Mouse (Mus musculus) lung, postnatal 14 days (tissue): ENCODE results near the gene Ctcfl.

Experiments
- DNase-seq: peaks from one replicate; pipeline ENCODE4 v3.0.0; 2021

Gene Ctcfl

DNA sequence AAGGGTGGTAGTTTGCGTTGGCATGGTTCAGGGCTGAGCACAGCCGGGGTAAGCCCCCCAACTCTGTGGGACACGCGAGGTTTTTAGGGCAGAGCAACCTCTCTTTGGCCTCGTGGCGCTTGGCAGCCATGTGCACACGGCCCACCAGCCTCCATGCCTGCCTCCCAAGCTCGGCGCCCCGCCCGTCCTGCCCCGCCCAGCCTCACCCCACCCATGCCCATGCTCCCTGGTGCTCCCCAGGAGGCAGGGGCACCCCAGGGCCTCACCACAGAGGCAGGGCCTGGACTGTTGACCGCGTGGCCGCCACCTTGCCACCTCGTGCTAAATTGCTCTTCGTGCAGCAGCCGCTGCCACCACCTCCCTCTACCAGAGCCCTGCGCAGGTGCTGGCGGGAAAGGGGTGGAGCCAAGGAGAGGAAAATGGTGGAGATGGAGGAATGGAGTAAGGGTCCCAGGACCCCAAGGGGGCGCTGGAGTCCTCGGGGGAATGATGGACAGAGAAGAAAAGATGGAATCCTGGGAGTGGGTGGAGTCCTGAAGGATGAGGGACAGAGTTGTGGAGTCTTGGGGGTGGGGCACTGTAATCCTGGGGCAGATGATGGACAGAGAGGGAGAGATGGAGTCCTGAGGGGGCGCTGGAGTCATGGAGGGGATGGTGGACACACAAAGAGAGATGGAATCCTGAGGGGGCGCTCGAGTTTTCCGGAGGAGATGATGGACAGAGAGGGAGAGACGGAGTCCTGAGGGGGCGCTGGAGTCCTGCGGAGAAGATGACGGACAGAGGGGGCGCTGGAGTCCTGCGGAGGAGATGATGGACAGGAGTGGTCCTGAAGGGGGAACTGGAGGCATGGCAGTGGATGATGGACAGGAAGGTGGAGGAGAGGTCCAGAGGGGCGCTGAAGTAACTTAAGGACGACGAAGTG is at the start of gene Ctcfl:
Ctcfl (minus strand) TSS at position 503 of the 922 bp plus-strand sequence.
- no peak for DNase-seq

DNA sequence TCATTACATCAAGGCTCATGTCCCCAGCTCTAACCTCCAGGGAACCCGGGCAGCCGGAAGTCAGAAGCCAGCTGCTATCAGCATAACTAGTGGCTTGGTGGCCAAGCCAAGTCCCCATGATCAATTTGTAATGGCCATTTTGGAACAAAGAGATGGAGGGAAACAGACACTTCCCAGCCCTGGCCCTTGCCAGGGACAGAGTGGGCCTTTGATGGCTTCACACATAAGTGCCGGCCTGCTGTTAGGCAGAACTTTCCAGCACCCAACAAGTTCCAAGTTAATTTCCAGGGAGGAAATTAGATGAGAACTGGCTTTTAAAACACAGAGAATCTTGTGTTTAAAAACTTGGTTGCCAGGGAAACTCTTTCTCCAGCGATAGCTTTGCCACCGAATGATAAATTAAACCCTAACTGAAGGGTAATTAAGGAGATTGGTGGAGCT is 49.1 kb upstream of the Ctcfl start:
- DNase-seq: no peak

DNA sequence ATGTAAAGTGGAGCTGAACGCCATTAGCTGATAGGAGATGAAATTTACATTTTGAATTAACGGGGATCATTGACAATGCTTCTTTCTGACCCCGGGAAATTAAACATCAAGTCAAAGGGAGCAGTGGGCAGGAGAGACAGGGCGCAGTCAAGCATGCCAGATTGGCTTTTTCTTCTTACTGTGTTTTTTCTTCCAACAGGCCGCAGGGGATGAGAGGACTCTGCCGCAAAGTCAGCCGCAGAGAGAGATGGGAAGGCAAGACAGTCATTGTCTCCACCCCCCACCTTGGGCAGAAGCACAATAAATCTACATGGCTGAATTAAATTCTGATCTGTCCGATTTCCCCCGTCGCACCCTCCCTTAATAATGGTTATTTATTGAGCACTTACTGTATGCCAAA is 46.0 kb upstream of the Ctcfl start:
- no peak for DNase-seq

DNA sequence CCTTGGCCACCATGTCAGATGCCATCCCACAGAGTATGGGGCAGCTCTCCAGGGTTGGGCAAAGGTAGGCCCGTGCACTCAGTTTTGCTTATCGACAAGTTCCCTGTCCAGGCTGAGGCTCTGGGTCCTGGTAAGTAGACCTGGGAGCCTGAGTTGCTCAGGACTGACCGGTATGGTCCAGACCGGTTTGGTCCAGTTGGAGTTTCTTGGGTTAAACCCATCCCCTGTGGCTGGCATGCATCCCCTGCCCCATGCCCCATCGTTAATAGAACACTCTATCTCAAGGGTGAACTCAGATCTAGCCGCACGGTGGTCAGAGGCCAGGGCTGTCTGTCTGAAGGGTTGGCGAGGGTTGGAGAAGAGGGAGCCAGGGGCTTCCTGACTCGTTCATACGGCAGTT is 45.6 kb upstream of the Ctcfl start:
- no peak for DNase-seq

- peak; percentile 40 for DNase-seq
Observed at GRCm38 (mm10) chr2:173164358-173164757, 45.0 kb upstream of the Ctcfl start.

DNA sequence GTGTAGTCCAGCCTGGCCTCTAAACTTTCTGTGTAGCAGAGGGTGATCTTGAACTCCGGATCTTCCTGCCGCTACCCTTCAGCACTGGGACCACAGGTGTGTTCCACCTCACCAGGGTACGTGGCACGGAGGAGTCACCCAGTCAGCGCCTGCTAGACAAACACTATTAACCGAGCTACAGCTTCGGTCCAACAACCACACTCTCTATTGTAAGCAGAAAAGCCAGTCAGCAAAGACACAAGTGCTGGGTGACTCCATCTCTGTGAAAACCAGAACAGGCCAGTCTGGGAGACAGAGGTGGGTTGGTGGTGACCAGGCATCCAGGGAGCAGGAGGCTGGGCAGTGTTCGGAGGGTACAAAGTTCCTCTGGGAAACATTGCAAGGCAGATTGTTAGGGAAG is 44.1 kb upstream of the Ctcfl start:
- DNase-seq: no peak

- peak; percentile 68 for DNase-seq
Observed at GRCm38 (mm10) chr2:173159354-173160311, 40.3 kb upstream of the Ctcfl start.

DNA sequence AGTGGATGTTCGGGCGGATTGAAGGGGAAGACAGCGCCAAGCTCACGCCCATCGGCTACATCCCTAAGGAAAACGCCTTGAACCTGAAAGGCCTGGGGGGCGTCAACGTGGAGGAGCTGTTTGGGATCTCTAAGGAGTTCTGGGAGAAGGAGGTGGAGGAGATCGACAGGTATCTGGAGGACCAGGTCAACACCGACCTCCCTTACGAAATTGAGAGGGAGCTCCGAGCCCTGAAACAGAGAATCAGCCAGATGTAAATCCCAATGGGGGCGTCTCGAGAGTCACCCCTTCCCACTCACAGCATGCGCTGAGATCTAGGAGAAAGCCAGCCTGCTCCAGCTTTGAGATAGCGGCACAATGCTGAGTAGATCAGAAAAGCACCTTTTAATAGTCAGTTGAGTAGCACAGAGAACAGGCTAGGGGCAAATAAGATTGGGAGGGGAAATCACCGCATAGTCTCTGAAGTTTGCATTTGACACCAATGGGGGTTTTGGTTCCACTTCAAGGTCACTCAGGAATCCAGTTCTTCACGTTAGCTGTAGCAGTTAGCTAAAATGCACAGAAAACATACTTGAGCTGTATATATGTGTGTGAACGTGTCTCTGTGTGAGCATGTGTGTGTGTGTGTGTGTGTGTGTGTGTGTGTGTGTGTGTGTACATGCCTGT is 39.2 kb upstream of the Ctcfl start:
- DNase-seq: no peak

GRCm38 (mm10) chr2:173157871-173158270 is 38.5 kb upstream of the Ctcfl start:
- no peak for DNase-seq

GRCm38 (mm10) chr2:173157376-173157775 is 38.1 kb upstream of the Ctcfl start:
- no peak for DNase-seq

DNA sequence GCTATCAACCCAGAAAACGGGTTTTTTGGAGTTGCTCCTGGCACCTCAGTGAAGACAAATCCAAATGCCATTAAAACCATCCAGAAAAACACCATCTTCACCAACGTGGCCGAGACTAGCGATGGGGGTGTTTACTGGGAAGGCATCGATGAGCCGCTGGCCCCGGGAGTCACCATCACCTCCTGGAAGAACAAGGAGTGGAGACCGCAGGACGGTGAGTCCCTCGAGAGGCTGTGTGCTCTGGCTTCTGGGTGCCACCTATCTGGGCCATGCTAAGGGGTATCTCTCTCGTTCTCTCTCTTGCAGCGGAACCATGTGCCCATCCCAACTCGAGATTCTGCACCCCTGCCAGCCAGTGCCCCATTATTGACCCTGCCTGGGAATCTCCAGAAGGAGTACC is 37.6 kb upstream of the Ctcfl start:
- DNase-seq: no peak

DNA sequence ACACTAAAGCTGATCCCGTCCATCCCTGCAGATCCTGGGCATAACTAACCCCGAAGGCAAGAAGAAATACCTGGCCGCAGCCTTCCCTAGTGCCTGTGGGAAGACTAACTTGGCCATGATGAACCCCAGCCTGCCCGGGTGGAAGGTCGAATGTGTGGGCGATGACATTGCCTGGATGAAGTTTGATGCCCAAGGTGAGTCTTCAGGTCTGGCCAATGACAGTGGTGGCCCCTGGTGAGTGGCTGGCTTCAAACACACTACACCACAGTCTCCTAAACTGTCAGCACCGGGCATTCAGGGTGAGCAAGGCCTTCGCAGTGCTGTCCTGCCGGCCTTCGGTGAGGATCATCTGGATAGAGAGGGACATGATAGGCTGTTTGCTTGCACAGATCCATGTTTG is 36.6 kb upstream of the Ctcfl start:
- DNase-seq: no peak

GRCm38 (mm10) chr2:173154962-173155361 is 35.6 kb upstream of the Ctcfl start:
- DNase-seq: no peak

DNA sequence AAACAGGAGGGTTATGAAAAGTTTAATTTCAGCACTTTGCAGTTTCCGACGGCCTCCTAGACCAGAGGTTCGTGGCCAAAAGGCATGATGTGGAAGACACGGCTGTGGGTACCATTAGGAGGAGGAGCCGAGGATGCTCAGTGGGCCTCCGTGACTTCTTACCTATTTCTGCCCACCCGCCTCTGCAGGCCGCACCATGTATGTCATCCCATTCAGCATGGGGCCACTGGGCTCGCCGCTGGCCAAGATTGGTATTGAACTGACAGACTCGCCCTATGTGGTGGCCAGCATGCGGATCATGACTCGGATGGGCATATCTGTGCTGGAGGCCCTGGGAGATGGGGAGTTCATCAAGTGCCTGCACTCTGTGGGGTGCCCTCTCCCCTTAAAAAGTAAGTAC is 35.2 kb upstream of the Ctcfl start:
- no peak for DNase-seq

- no peak for DNase-seq
Observed at GRCm38 (mm10) chr2:173153266-173153665, 33.9 kb upstream of the Ctcfl start.

GRCm38 (mm10) chr2:173152436-173153151 is 33.3 kb upstream of the Ctcfl start, which contains the start of gene Pck1:
Gene Pck1, plus strand, starts transcription at chr2:173153048.
- no peak for DNase-seq

DNA sequence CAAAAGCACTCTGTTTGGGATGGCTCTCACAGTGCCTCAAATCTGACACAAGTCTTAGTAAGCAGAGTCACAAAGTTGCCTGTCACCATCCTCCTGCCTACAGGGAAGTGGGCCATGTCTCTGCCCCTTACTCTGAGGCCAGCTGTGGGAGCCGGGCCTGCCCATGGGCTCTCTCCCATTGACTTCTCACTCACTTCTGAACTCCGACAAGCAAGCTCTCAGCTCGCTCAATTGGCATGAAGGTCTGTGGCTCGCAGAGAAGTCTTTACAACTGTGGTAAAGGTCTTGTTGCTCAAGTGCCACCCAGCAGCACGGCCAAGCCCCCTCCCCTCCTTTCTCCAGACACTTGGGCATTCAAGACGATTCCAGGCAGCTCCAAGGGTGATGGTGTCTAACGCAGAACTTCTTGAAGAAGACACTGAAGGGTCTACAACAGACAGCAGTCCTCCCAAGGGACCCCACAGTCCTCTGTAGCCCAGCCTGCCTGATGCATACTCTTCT is 32.5 kb upstream of the Ctcfl start:
- no peak for DNase-seq

DNA sequence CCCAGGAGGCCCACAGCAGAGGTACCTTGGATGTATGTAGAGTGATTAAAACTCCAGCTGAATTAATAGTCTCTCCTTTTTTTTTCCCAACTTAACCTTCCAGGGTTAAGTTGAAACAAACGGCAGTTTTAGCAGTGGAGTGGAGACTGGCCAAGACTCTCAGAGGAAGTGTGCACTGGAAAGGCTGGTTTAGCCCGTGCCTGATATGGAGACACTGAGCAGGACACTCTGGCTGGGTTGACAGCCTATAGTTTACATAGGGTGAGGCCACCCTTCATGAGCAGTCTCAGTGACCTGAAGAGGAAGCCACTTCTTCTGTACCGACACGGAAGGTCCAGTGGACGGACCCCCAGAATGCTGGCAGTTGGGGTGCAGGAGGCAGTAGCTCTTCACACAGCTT is 32.0 kb upstream of the Ctcfl start:
- no peak for DNase-seq

DNA sequence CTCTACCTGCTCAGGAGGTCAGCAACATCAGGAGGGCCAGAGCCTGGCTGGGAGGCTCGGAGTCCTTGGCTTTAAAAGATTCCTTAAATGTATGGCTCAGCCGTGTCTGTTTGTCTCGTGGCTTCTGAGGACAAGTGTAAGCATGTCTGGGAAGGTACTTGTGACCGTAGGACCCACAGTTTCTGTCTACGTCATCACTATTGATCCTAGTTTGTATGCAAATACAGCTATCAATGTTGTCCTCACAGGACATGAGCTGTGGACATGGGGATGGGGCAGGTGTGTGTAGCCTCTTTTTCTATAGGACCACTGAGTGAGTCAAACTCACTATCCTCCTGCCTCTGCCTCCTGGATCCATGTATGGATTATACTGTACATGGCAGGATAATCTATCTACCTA is 28.7 kb upstream of the Ctcfl start:
- no peak for DNase-seq

GRCm38 (mm10) chr2:173146728-173147127 is 27.4 kb upstream of the Ctcfl start:
- no peak for DNase-seq

- DNase-seq: no peak
Observed at GRCm38 (mm10) chr2:173145808-173146207, 26.5 kb upstream of the Ctcfl start.

DNA sequence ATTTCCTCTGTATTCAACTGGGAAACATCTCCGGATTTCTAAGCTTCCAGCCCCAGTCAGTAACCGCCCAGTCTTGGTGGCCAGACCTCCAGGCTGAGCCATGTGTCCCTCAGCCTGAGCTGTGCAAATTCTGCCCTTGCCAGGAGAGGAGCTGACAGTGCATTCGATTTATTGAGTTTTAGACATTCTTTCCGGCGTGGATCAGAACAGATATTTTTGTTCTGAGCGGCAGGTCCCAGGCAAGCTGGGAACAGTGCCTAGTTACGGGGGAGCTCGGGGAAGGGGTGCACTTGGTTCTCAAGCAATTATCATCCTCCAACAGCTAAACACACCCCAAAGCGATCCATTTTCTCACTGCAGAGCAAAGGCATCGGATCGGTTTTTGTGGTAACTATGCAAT is 24.3 kb upstream of the Ctcfl start:
- no peak for DNase-seq
